Mouse (Mus musculus): ENCODE data around the gene Igf2r. TPM values are rescaled to one million over a fixed set of nuclear protein-coding genes. Genes with fewer than 3 reads are reported as not detected.

Igf2r gene
- polyA plus RNA-seq, 1 experiment from 2014 or later, result 13.0 TPM

DNA sequence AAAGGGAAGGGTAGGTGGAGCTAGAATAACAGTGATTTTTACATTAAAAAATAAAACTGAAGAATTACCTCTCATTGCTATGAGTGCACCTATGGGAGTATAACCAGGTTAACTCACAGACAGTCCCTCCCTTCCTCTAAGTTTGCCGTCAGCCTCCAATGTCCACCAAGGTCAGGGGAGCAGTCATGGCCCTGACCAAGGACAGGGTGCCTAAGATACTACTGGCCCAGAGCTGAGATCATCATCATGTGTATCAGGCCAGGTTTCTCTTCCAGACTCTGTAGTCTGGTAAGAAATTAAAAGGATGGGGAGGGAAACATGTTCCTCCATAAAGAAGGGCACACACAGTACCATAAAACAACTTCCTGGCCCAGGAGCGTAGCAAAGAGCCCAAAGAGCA lies 58.5 kb downstream of the Igf2r start:
- no peak for ATAC-seq (ENCODE audit: insufficient read depth)
- Histone ChIP-seq H3K4me3 (replicated peaks) (no peak overlapping the region), H3K36me3 (replicated peaks) (peaks cover 37% of the 10 kb centered on the region)

DNA sequence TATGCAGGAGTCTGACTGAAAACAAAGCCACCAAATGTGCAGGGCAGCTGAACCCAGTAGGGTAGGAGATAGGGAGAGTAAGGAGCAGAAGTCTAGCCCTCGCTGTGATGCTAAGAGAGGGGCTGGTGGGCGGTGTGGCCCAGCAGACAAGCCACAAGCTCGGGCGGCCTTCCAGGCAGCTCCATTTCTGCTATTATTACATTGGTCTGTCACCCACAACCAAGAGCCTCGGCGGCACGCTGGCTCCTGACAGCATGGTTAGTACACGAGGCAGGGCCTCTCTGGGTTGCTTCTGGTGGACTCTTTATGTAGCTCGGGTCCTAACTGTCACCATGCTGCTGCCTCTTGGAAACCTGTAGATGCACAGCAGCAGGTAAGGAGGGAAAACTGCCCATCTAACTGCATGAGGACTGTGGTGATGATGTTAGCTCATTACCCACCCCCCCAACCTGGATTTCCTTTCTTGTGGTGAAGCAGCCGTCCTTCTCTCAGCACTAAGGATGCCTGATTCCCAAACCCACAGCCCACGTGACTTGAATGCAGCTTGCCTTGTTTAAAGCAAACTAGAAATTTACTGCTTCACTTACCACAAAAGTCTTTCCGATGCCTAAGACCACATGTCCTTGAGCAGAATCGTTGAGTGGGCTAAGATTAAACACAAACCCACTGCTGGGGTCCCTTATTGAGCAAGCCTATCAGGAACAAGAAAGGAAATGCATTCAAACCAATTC lies 59.2 kb downstream of the Igf2r start:
- peaks cover 31% of the 10 kb centered on the region for H3K36me3 ChIP-seq (replicated peaks)
- no peak for ATAC-seq (ENCODE audit: insufficient read depth)
- H3K4me3 ChIP-seq (replicated peaks), result no peak overlapping the region
- peaks cover 14% of the 10 kb centered on the region; the same call in 1 of the 2 replicates for H3K4me1 ChIP-seq (replicated peaks)
- H3K27ac ChIP-seq (replicated peaks), result no peak overlapping the region
- no peaks in the 10 kb centered on the region for H3K27me3 ChIP-seq
- no peak overlapping the region for H3K4me2 ChIP-seq
- H3K9me3 ChIP-seq (replicated peaks), result no peaks in the 10 kb centered on the region
- WGBS (ENCODE audit: insufficient replicate concordance), result 49% methylated on average over 13 of the region's 13 CpGs
- no peak overlapping the region for H3K9ac ChIP-seq

More for the DNA sequence above, 58.5 kb downstream of the Igf2r start:
- Histone ChIP-seq H3K27ac (replicated peaks) (no peak overlapping the region), H3K4me2 (no peak overlapping the region), H3K4me1 (replicated peaks) (peaks cover 18% of the 10 kb centered on the region; the same call in 1 of the 2 replicates), H3K27me3 (no peaks in the 10 kb centered on the region), H3K9me3 (replicated peaks) (no peaks in the 10 kb centered on the region), H3K9ac (no peak overlapping the region)
- 69% methylated on average over 2 of the region's 2 CpGs for WGBS (ENCODE audit: insufficient replicate concordance)

DNA sequence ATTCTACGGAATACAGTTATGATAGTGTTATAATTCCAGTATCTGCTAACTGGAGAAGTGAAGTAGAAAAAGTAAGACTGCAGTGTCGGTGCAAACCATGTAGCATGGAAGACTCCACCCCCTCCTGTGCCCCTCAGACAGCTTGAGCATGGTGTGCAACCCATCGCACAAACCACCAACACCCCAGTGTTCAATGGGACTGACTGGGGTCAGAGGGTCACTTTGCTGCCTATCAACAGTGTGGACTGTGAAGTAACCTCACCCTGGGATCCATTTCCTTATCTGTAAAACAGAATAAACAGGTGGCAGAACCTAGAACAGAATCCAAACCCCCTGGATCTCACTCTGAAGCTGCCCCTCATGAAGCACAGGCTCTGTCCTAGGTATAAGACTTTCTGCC lies 61.1 kb downstream of the Igf2r start:
- 63% methylated on average over 3 of the region's 3 CpGs for WGBS (ENCODE audit: insufficient replicate concordance)
- no peaks in the 10 kb centered on the region for H3K4me1 ChIP-seq (replicated peaks)
- H3K27me3 ChIP-seq, result no peaks in the 10 kb centered on the region
- ATAC-seq (ENCODE audit: insufficient read depth), result no peak
- H3K9ac ChIP-seq, result no peak overlapping the region
- no peak overlapping the region for H3K27ac ChIP-seq (replicated peaks)
- H3K4me3 ChIP-seq (replicated peaks), result no peak overlapping the region
- H3K4me2 ChIP-seq, result no peak overlapping the region
- H3K36me3 ChIP-seq (replicated peaks), result peaks cover 38% of the 10 kb centered on the region
- no peaks in the 10 kb centered on the region for H3K9me3 ChIP-seq (replicated peaks)

GRCm38 (mm10) chr17:12706590-12707049 lies 62.8 kb downstream of the Igf2r start:
- H3K27ac ChIP-seq (replicated peaks), result no peak overlapping the region
- H3K27me3 ChIP-seq, result no peaks in the 10 kb centered on the region
- no peaks in the 10 kb centered on the region for H3K9me3 ChIP-seq (replicated peaks)
- H3K4me2 ChIP-seq, result no peak overlapping the region
- peaks cover 51% of the 10 kb centered on the region for H3K36me3 ChIP-seq (replicated peaks)
- no peak overlapping the region for H3K9ac ChIP-seq
- no peak for ATAC-seq (ENCODE audit: insufficient read depth)
- H3K4me3 ChIP-seq (replicated peaks), result no peak overlapping the region
- 76% methylated on average over 10 of the region's 10 CpGs for WGBS (ENCODE audit: insufficient replicate concordance)
- H3K4me1 ChIP-seq (replicated peaks), result no peaks in the 10 kb centered on the region

GRCm38 (mm10) chr17:12702901-12703300 lies 66.6 kb downstream of the Igf2r start:
- no peak for ATAC-seq (ENCODE audit: insufficient read depth)
- H3K4me2 ChIP-seq, result no peak overlapping the region
- no peaks in the 10 kb centered on the region for H3K4me1 ChIP-seq (replicated peaks)
- H3K36me3 ChIP-seq (replicated peaks), result peaks cover 59% of the 10 kb centered on the region
- WGBS (ENCODE audit: insufficient replicate concordance), result 66% methylated on average over 5 of the region's 5 CpGs
- no peak overlapping the region for H3K9ac ChIP-seq
- H3K4me3 ChIP-seq (replicated peaks), result no peak overlapping the region
- H3K9me3 ChIP-seq (replicated peaks), result no peaks in the 10 kb centered on the region
- H3K27ac ChIP-seq (replicated peaks), result no peak overlapping the region
- no peaks in the 10 kb centered on the region for H3K27me3 ChIP-seq

- no peaks in the 10 kb centered on the region for H3K27me3 ChIP-seq
- peaks cover 75% of the 10 kb centered on the region for H3K36me3 ChIP-seq (replicated peaks)
- H3K4me1 ChIP-seq (replicated peaks), result no peaks in the 10 kb centered on the region
- H3K9ac ChIP-seq, result no peak overlapping the region
- H3K4me2 ChIP-seq, result no peak overlapping the region
- no peaks in the 10 kb centered on the region for H3K9me3 ChIP-seq (replicated peaks)
- H3K27ac ChIP-seq (replicated peaks), result no peak overlapping the region
- no peak for ATAC-seq (ENCODE audit: insufficient read depth)
- 81% methylated on average over 6 of the region's 6 CpGs for WGBS (ENCODE audit: insufficient replicate concordance)
- H3K4me3 ChIP-seq (replicated peaks), result no peak overlapping the region
Measured at GRCm38 (mm10) chr17:12700373-12700772, 69.1 kb downstream of the Igf2r start.

DNA sequence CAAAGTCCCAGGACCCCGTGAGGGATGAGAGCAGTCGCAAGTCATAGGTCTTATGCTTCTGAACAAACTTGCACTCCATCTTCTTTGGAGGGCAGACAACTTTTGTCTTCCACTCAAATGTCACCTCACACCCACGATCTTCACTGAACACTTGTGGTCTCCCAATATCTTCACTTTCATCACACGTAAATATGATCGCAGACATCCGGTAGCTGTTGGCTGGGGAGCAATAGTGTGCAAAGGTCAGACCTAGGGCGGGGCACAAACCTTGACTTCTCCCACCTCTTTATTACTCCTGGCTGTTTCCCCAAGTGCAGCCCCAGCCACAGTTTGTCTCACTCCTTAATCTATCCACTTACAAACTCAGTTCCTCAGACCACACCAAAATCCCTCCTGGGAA lies 77.6 kb downstream of the Igf2r start:
- H3K4me1 ChIP-seq (replicated peaks), result no peaks in the 10 kb centered on the region
- H3K4me2 ChIP-seq, result no peak overlapping the region
- 69% methylated on average over 7 of the region's 7 CpGs for WGBS (ENCODE audit: insufficient replicate concordance)
- H3K27me3 ChIP-seq, result no peaks in the 10 kb centered on the region
- H3K9ac ChIP-seq, result no peak overlapping the region
- H3K36me3 ChIP-seq (replicated peaks), result peaks cover 76% of the 10 kb centered on the region
- H3K27ac ChIP-seq (replicated peaks), result no peak overlapping the region
- ATAC-seq (ENCODE audit: insufficient read depth), result no peak
- H3K4me3 ChIP-seq (replicated peaks), result no peak overlapping the region
- H3K9me3 ChIP-seq (replicated peaks), result no peaks in the 10 kb centered on the region

- no peak for ATAC-seq (ENCODE audit: insufficient read depth)
- H3K36me3 ChIP-seq (replicated peaks), result peaks cover 78% of the 10 kb centered on the region
Measured at GRCm38 (mm10) chr17:12689537-12689936, 79.9 kb downstream of the Igf2r start.

DNA sequence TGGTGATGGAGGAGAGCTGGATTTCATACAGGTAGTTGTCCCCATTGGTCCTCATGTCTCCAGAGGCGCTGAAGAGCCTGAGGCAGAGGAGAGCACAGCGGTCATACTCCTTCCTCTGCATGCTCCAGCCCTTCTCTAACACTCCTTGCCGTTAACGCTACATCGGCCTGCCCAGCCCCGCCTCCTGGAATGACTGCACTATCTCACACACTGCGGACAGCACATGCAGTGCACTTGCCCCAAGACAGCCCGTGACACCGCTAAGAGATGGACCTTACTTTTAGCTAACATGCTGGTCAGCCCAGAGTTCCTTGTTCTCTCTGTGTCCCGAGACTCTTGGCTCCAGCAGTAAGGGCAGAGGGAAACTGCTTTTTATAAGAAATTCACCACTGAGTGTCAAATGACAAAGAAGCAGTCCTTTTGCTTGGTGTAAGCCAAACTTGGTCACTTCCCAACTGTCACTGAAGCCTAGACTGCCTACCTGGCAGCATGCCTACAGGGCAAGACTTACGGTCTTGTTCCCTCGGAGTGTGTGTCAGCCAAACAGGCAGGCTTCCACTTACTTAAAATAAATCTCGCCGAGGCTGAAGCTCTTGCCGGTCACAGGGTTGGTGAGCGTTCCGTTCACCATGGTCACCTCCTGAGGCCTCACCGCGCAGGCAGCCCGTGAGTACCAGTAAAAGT lies 80.9 kb downstream of the Igf2r start:
- H3K4me2 ChIP-seq, result no peak overlapping the region
- WGBS (ENCODE audit: insufficient replicate concordance), result 84% methylated on average over 20 of the region's 20 CpGs
- no peaks in the 10 kb centered on the region for H3K9me3 ChIP-seq (replicated peaks)
- H3K27me3 ChIP-seq, result no peaks in the 10 kb centered on the region
- H3K9ac ChIP-seq, result no peak overlapping the region
- H3K4me3 ChIP-seq (replicated peaks), result no peak overlapping the region
- H3K27ac ChIP-seq (replicated peaks), result no peak overlapping the region
- peaks cover 80% of the 10 kb centered on the region for H3K36me3 ChIP-seq (replicated peaks)
- no peaks in the 10 kb centered on the region for H3K4me1 ChIP-seq (replicated peaks)
- no peak for ATAC-seq (ENCODE audit: insufficient read depth)

More at GRCm38 (mm10) chr17:12689537-12689936, 79.9 kb downstream of the Igf2r start:
- Histone ChIP-seq H3K4me2 (no peak overlapping the region), H3K27ac (replicated peaks) (no peak overlapping the region), H3K9ac (no peak overlapping the region), H3K27me3 (no peaks in the 10 kb centered on the region), H3K4me3 (replicated peaks) (no peak overlapping the region), H3K9me3 (replicated peaks) (no peaks in the 10 kb centered on the region), H3K4me1 (replicated peaks) (no peaks in the 10 kb centered on the region)
- 55% methylated on average over 3 of the region's 3 CpGs for WGBS (ENCODE audit: insufficient replicate concordance)

DNA sequence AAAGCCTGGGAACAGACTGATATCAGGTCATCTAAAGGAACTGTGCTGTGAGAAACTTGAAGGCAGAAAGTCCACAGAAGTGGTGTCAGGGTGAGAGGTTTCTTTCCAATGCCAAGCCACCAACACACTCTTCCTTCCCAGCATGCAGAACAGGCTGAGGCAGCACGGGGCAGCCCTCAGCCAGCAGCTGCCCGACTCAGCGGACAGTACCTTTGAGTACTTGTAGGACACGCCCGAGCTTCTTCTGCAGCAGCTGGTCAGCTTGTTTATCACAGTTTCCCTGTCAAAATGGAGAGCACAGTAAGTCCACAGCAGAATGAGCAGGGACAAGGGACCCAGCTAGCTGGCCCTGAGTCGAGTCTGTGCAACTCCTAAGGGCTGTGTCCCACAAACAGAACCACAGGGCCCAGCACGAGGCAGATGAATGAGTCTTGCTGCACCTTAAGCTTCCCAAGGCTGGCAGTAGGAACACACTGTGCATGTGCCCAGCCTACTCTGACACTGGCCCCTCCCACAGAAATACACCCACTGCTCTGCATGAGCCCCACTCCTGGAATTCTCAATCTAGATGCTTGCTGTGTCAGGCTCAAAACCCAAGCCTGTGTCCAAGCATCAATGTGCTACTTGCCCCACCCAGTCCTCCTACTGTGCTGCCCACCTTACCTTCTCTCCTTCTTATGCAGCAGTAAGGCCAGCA lies 84.4 kb downstream of the Igf2r start:
- Histone ChIP-seq H3K9ac (no peak overlapping the region), H3K27ac (replicated peaks) (no peak overlapping the region), H3K9me3 (replicated peaks) (no peaks in the 10 kb centered on the region), H3K4me2 (no peak overlapping the region), H3K36me3 (replicated peaks) (peaks cover 51% of the 10 kb centered on the region), H3K4me1 (replicated peaks) (no peaks in the 10 kb centered on the region), H3K27me3 (no peaks in the 10 kb centered on the region), H3K4me3 (replicated peaks) (no peak overlapping the region)
- ATAC-seq (ENCODE audit: insufficient read depth), result no peak
- 66% methylated on average over 7 of the region's 7 CpGs for WGBS (ENCODE audit: insufficient replicate concordance)

- Histone ChIP-seq H3K4me1 (replicated peaks) (no peaks in the 10 kb centered on the region), H3K27me3 (no peaks in the 10 kb centered on the region), H3K4me3 (replicated peaks) (no peak overlapping the region), H3K9me3 (replicated peaks) (no peaks in the 10 kb centered on the region), H3K27ac (replicated peaks) (no peak overlapping the region), H3K36me3 (replicated peaks) (peaks cover 44% of the 10 kb centered on the region), H3K4me2 (no peak overlapping the region), H3K9ac (no peak overlapping the region)
- WGBS (ENCODE audit: insufficient replicate concordance), result 61% methylated on average over 4 of the region's 4 CpGs
- ATAC-seq (ENCODE audit: insufficient read depth), result no peak
Measured at GRCm38 (mm10) chr17:12684412-12684811, 85.1 kb downstream of the Igf2r start.
